Mouse (Mus musculus) liver, postnatal 0 days (tissue): ENCODE measurements around the gene Kctd14. TPM values are rescaled to one million over a fixed set of nuclear protein-coding genes. Genes with fewer than 3 reads are reported as not detected.
"Not testable (repeated sequence)": the region's sequence is repeated elsewhere in the genome, so short reads cannot be mapped to it uniquely, and the experiment has no call there.

Source experiments
- ATAC-seq: fragments of 200-750 bp; cut with Nextera tagmentation; 2 replicates; pipeline ENCODE4 v1.8.0; 2017; ENCODE audit warnings: mild to moderate bottlenecking, moderate library complexity
- DNase-seq: peaks from one replicate; pipeline ENCODE4 v3.0.0-alpha.2; 2016
- H3K27ac ChIP-seq: fragments of 300-500 bp; sonication (generic); 2 replicates; pipeline ENCODE4 v1.5.1; 2014; ENCODE audit warnings: antibody characterized with exemption, moderate library complexity, mild to moderate bottlenecking, low read depth
- H3K27me3 ChIP-seq: fragments of 300-500 bp; sonication (generic); 2 replicates; pipeline ENCODE4 v1.6.1; 2014; ENCODE audit warnings: low read length, control low read depth, mixed read lengths; ENCODE audit not compliant: insufficient read depth
- H3K36me3 ChIP-seq: fragments of 300-500 bp; sonication (generic); replicated peaks from 2 replicates; pipeline ENCODE4 v1.6.1; 2014; ENCODE audit warnings: mild to moderate bottlenecking, control low read depth, low read length, moderate library complexity, mixed read lengths; ENCODE audit not compliant: insufficient read depth
- H3K4me1 ChIP-seq: fragments of 300-500 bp; sonication (generic); 2 replicates; pipeline ENCODE4 v1.6.1; 2014; ENCODE audit warnings: antibody characterized with exemption, mild to moderate bottlenecking, control low read depth; ENCODE audit not compliant: insufficient read depth
- H3K4me2 ChIP-seq: fragments of 300-500 bp; sonication (generic); 2 replicates; pipeline ENCODE4 v1.6.1; 2014; ENCODE audit warnings: low read depth, mild to moderate bottlenecking, low read length, moderate library complexity, mixed read lengths
- H3K4me3 ChIP-seq: fragments of 300-500 bp; sonication (generic); 2 replicates; pipeline ENCODE4 v1.5.1; 2014; ENCODE audit warnings: low read depth, low read length
- H3K9ac ChIP-seq: fragments of 300-500 bp; sonication (generic); replicated peaks from 2 replicates; pipeline ENCODE4 v1.6.1; 2014; ENCODE audit warnings: mild to moderate bottlenecking, moderate library complexity
- H3K9me3 ChIP-seq: fragments of 300-500 bp; sonication (generic); 2 replicates; pipeline ENCODE4 v1.6.1; 2016; ENCODE audit warnings: mild to moderate bottlenecking, control low read depth, low read length, mixed read lengths
- CTCF ChIP-seq: sonication (generic); IDR thresholded peaks from 2 replicates; pipeline ENCODE4 v1.5.1; 2016; ENCODE audit warnings: antibody characterized with exemption, low read depth
- EP300 ChIP-seq: IDR thresholded peaks from 2 replicates; pipeline ENCODE4 v1.6.1; 2016; ENCODE audit warnings: antibody characterized with exemption, low read depth, mild to moderate bottlenecking
- WGBS: fragments of 180-500 bp; shearing (Covaris S2); extraction: QIAGEN DNeasy Blood & Tissue Kit; methylation state at CpG from one replicate; pipeline ENCODE4 v1.1.7; 2014; ENCODE audit not compliant: insufficient replicate concordance; 5-methylcytosine and 5-hydroxymethylcytosine counted together
- polyA plus RNA-seq: library from polyadenylated mRNA; unstranded; fragments of >200 nt; fragmentation: Nextera tagmentation; extraction: Ambion mirVana; gene quantifications from 2 replicates; pipeline ENCODE4 v1.2.1, GENCODE M21; 2015

Gene Kctd14
- polyA plus RNA-seq, 1 experiment from 2014 or later, result 5.0 TPM

- DNase-seq, result no peak
Measured at GRCm38 (mm10) chr7:97429705-97430104, 21.4 kb upstream of the Kctd14 start.

GRCm38 (mm10) chr7:97433517-97433916 lies 17.6 kb upstream of the Kctd14 start:
- ATAC-seq, H3K4me2 ChIP-seq, H3K27me3 ChIP-seq, H3K9me3 ChIP-seq, H3K9ac ChIP-seq, H3K27ac ChIP-seq, DNase-seq, H3K4me3 ChIP-seq, H3K4me1 ChIP-seq, H3K36me3 ChIP-seq: not testable (repeated sequence)
- WGBS, result 64% methylated on average over 3 of the region's 3 CpGs

More at GRCm38 (mm10) chr7:97429705-97430104, 21.4 kb upstream of the Kctd14 start:
- H3K9me3 ChIP-seq, result no peaks in the 10 kb centered on the region
- H3K9ac ChIP-seq, result no peak overlapping the region
- TF ChIP-seq CTCF (no peak), EP300 (no peak)
- peaks cover 4% of the 10 kb centered on the region for H3K4me1 ChIP-seq
- no peak overlapping the region for H3K4me3 ChIP-seq
- H3K36me3 ChIP-seq, result no peaks in the 10 kb centered on the region
- no peak overlapping the region for H3K27ac ChIP-seq
- no peak for ATAC-seq
- 16% methylated on average over 5 of the region's 5 CpGs for WGBS
- no peak overlapping the region for H3K4me2 ChIP-seq
- no peaks in the 10 kb centered on the region for H3K27me3 ChIP-seq

GRCm38 (mm10) chr7:97434517-97434916 lies 16.6 kb upstream of the Kctd14 start:
- TF ChIP-seq CTCF, result no peak
- TF ChIP-seq EP300, result no peak
- Histone ChIP-seq H3K9ac (no peak overlapping the region), H3K4me1 (peaks cover 4% of the 10 kb centered on the region), H3K4me2 (no peak overlapping the region), H3K9me3 (no peaks in the 10 kb centered on the region), H3K4me3 (no peak overlapping the region), H3K36me3 (no peaks in the 10 kb centered on the region), H3K27me3 (no peaks in the 10 kb centered on the region), H3K27ac (no peak overlapping the region)
- 64% methylated on average over 10 of the region's 10 CpGs for WGBS
- DNase-seq, result no peak
- ATAC-seq, result no peak

GRCm38 (mm10) chr7:97438986-97439385 lies 12.1 kb upstream of the Kctd14 start:
- ATAC-seq, result peak; percentile 60; the same call in 1 of the 2 replicates
- Histone ChIP-seq H3K36me3 (no peaks in the 10 kb centered on the region), H3K4me1 (no peaks in the 10 kb centered on the region), H3K4me2 (no peak overlapping the region), H3K27me3 (no peaks in the 10 kb centered on the region), H3K9me3 (peaks cover 4% of the 10 kb centered on the region), H3K9ac (no peak overlapping the region), H3K27ac (no peak overlapping the region), H3K4me3 (no peak overlapping the region)
- DNase-seq, result no peak
- TF ChIP-seq CTCF (no peak), EP300 (no peak)

GRCm38 (mm10) chr7:97446171-97446925 lies 4.8 kb upstream of the Kctd14 start:
- Histone ChIP-seq H3K36me3 (no peaks in the 10 kb centered on the region), H3K4me1 (no peaks in the 10 kb centered on the region), H3K9me3 (peaks cover 6% of the 10 kb centered on the region), H3K27me3 (no peaks in the 10 kb centered on the region), H3K27ac (no peak overlapping the region), H3K4me3 (no peak overlapping the region), H3K4me2 (no peak overlapping the region), H3K9ac (no peak overlapping the region)
- WGBS, result 58% methylated on average over 6 of the region's 6 CpGs
- TF ChIP-seq EP300, result no peak
- TF ChIP-seq CTCF, result no peak
- DNase-seq, result no peak
- ATAC-seq, result no peak

- H3K27me3 ChIP-seq, result no peaks in the 10 kb centered on the region
- H3K9ac ChIP-seq, result no peak overlapping the region
- no peak overlapping the region for H3K4me2 ChIP-seq
- DNase-seq (no peak), ATAC-seq (no peak)
- WGBS, result 57% methylated on average over 6 of the region's 6 CpGs
- no peak overlapping the region for H3K4me3 ChIP-seq
- 0 out of 2 replicates have a peak, but pooled peaks have one; percentile 19 for TF ChIP-seq CTCF
- TF ChIP-seq EP300, result no peak
- H3K4me1 ChIP-seq, result peaks cover under 1% of the 10 kb centered on the region; the same call in 1 of the 2 replicates
- no peak overlapping the region for H3K27ac ChIP-seq
- H3K36me3 ChIP-seq, result no peaks in the 10 kb centered on the region
- H3K9me3 ChIP-seq, result 0 out of 2 replicates have a peak, but pooled peaks cover 4% of the 10 kb centered on the region
Measured at GRCm38 (mm10) chr7:97447050-97447531, 4.0 kb upstream of the Kctd14 start.
